Mouse (Mus musculus): ENCODE measurements around the gene Prpf8.

Gene Prpf8

GRCm38 (mm10) chr11:75533314-75534015 is 46.8 kb downstream of the Prpf8 start:
- TF ChIP-seq GATA4 (IDR thresholded peaks at IDR 0.05; ENCODE audit: insufficient replicate concordance, low read length), result no peak

GRCm38 (mm10) chr11:75534286-75535033 is 47.8 kb downstream of the Prpf8 start:
- TF ChIP-seq GATA4 (IDR thresholded peaks at IDR 0.05; ENCODE audit: insufficient replicate concordance, low read length), result no peak

GRCm38 (mm10) chr11:75535106-75535795 is 48.6 kb downstream of the Prpf8 start:
- peak; percentile 89 for TF ChIP-seq GATA4 (IDR thresholded peaks at IDR 0.05; ENCODE audit: insufficient replicate concordance, low read length)

GRCm38 (mm10) chr11:75536255-75537024 is 49.8 kb downstream of the Prpf8 start:
- TF ChIP-seq GATA4 (IDR thresholded peaks at IDR 0.05; ENCODE audit: insufficient replicate concordance, low read length), result no peak

- no peak for TF ChIP-seq GATA4 (IDR thresholded peaks at IDR 0.05; ENCODE audit: insufficient replicate concordance, low read length)
These were observed 50.4 kb downstream of the Prpf8 start for GRCm38 (mm10) chr11:75537025-75537414.

- TF ChIP-seq GATA4 (IDR thresholded peaks at IDR 0.05; ENCODE audit: insufficient replicate concordance, low read length), result no peak
These were observed 51.0 kb downstream of the Prpf8 start for GRCm38 (mm10) chr11:75537491-75538183.

GRCm38 (mm10) chr11:75538184-75538969 is 51.8 kb downstream of the Prpf8 start:
- no peak for TF ChIP-seq GATA4 (IDR thresholded peaks at IDR 0.05; ENCODE audit: insufficient replicate concordance, low read length)

GRCm38 (mm10) chr11:75538970-75539299 is 52.3 kb downstream of the Prpf8 start:
- TF ChIP-seq GATA4 (IDR thresholded peaks at IDR 0.05; ENCODE audit: insufficient replicate concordance, low read length), result no peak

- TF ChIP-seq GATA4 (IDR thresholded peaks at IDR 0.05; ENCODE audit: insufficient replicate concordance, low read length), result no peak
These were observed 53.6 kb downstream of the Prpf8 start for GRCm38 (mm10) chr11:75540209-75540608.

GRCm38 (mm10) chr11:75540710-75541581 is 54.3 kb downstream of the Prpf8 start:
- TF ChIP-seq GATA4 (IDR thresholded peaks at IDR 0.05; ENCODE audit: insufficient replicate concordance, low read length), result peak; percentile 72; the same call in 1 of the 2 replicates

- TF ChIP-seq GATA4 (IDR thresholded peaks at IDR 0.05; ENCODE audit: insufficient replicate concordance, low read length), result no peak
These were observed 58.1 kb downstream of the Prpf8 start for GRCm38 (mm10) chr11:75544713-75545112.

- TF ChIP-seq GATA4 (IDR thresholded peaks at IDR 0.05; ENCODE audit: insufficient replicate concordance, low read length), result no peak
These were observed 59.4 kb downstream of the Prpf8 start for GRCm38 (mm10) chr11:75546057-75546456.

- no peak for TF ChIP-seq GATA4 (IDR thresholded peaks at IDR 0.05; ENCODE audit: insufficient replicate concordance, low read length)
These were observed 63.1 kb downstream of the Prpf8 start for GRCm38 (mm10) chr11:75549658-75550111.

Measured in liver, adult (tissue).